Mouse (Mus musculus) layer of hippocampus, adult 2 months (tissue): ENCODE results near the gene Gm17720. TPM values are rescaled to one million over a fixed set of nuclear protein-coding genes. Genes with fewer than 3 reads are reported as not detected.
A peak's percentile ranks its signal among the peaks of the same experiment; 100 is the strongest.
"Not testable (repeated sequence)": the region's sequence is repeated elsewhere in the genome, so short reads cannot be mapped to it uniquely, and the experiment has no call there.

Source experiments
- DNase-seq, 2 experiments: peaks; one replicate each; pipeline ENCODE4 v3.0.0; 2022; ENCODE audit warnings: low spot score in 2 of 2
- H3K27ac ChIP-seq: fragments of 200-600 bp; 2 replicates; pipeline ENCODE4 v1.8.1; 2022
- H3K4me3 ChIP-seq: fragments of 200-600 bp; 2 replicates; pipeline ENCODE4 v1.8.1; 2022; ENCODE audit warnings: mild to moderate bottlenecking
- CTCF ChIP-seq: fragments of 200-600 bp; conservative IDR thresholded peaks from 2 replicates; pipeline ENCODE4 v1.8.1; 2022; ENCODE audit warnings: antibody characterized with exemption, mild to moderate bottlenecking, moderate library complexity
- total RNA-seq, 2 experiments: library from RNA; stranded (reverse); gene quantifications; 2 replicates each; pipeline ENCODE4 v1.2.3; 2021

Gene Gm17720
- total RNA-seq, 2 experiments from 2014 or later = not detected

DNA sequence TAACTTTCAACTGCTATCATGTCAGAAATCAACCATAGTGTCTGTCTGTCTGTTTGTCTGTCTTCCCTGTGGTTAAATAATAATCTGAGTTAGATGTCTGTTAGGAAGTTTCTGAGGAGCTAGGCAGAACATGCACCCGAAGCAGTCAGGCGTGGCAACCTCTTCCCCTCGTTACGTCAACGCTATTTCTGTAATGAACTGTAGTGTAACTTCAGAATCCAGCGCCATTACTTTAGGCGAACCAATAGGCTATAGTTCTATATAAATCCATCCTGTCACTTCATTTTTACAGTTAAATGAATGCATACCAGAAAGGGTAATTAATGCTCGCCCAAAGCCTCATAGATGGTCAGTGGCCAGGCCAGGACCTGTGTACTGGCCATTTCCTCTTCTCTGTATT lies 28.1 kb downstream of the Gm17720 start:
- Histone ChIP-seq H3K4me3 (no peak overlapping the region), H3K27ac (no peak overlapping the region)
- TF ChIP-seq CTCF = no peak
- DNase-seq = no peak

DNA sequence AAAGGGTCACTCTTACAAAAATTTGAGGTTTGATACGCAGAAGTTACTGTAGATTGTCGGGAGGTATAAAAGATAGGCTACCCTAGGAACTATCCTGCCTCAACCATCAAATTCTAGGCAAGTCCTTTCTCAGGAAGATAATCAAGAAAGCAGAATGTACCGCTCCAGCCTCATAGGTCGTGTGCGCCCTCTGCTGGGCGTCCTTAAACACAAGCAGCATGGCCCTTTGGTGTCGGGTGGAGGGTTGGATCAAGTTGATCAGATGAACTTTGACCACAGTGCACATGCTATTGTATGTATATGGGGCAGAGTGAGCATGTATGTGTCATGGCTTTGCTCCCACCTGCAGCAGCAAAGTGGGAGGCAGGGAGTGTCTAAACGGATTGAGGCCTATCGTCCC lies 31.0 kb downstream of the Gm17720 start:
- peak; percentile 40 to 77 for DNase-seq
- no peak overlapping the region for H3K4me3 ChIP-seq
- peak; percentile 96 for TF ChIP-seq CTCF
- no peak overlapping the region for H3K27ac ChIP-seq

DNA sequence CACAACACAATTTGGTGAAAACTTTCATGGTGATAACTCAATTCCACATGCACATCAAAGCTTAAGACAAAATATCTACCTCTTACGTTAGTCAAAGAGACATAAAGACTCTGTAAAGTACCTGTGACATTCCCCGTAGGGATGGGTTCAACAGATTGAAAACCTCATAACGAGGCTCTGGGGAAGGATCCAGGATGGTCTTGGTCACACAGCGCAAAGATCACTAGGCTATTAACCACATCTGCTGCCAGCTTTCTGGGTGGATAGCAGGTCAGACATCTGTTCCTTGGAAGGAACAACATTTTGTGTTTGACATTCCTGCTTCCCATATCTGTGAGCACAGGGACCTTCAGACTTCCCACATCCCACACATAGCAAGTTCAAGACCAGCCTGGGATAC lies 32.8 kb downstream of the Gm17720 start:
- no peak for TF ChIP-seq CTCF
- no peak overlapping the region for H3K4me3 ChIP-seq
- H3K27ac ChIP-seq = no peak overlapping the region
- DNase-seq = no peak

DNA sequence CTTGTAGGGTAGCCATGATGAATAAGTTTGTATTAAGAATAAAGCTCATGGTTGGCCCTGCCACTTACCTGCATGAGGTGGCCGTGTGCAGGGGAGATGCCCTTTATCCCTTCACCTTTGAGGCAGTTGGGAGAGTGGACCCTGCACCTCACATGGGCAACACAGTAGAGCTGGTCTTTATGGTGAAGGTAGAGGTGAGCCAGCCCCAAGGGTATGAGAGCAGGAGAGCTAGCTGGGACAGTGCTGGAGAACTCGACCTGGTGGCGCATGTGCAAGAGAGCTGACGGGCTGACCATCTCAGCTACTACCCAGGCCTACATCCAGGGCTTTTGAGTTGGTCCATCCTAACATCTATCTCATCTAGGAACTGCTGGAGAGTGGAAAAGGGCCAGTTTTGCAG lies 36.9 kb downstream of the Gm17720 start:
- no peak for TF ChIP-seq CTCF
- H3K4me3 ChIP-seq = no peak overlapping the region
- no peak for DNase-seq
- H3K27ac ChIP-seq = no peak overlapping the region

DNA sequence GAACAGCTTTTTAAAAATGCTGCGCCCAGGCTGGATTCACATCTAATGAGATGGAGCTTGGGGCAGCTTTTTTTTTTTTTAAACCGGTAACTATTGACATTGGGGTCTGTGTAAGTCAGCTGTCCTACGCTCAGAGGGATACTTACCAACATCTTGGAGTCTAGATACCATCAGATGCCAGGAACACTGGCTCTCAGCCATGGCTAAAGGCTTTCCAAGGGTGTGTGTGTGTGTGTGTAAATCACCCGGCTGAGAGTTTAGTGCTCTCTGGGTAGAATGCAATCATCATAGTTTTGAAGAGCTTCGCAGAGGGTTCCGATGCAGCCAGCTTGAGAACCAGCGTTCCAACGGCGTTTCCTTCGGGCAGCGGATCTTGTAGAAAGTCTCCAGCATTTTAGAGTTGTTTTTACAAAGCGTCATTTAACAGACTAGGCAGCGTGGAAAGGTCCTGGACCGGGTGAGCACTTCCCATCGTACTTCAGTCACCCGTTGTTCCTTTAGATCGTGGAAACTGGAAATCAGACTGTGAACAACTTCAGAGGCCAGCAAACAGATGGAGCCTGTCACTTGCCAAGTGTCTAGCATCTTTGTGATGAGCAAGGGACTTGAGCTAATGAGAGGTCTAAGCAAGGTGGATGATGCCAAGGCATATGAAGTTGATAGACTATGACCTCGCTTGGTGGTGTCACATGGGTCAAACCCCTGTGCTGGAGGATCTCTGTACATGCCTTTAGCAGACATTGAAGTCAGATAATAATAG lies 37.8 kb downstream of the Gm17720 start:
- no peak for DNase-seq
- TF ChIP-seq CTCF = no peak
- H3K4me3 ChIP-seq = no peak overlapping the region
- no peak overlapping the region for H3K27ac ChIP-seq

DNA sequence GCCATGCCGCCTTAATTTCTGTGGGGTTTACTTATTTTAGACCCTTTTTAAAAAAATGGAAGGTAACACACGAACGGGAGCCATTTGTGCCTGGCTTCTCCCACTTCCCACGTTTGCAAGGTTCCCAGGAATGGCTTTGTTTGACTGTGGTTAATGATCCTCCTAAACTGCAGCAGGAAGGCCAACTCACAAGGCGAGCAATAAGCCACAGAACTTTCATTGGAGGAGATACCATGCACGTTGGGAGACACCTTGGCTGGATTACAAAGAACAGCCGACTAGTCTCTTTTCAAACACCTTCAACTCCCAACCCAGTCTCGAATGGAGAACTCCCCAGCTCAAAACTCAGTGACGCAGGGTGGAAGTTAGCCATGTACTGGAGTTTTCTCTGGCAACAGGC lies 38.4 kb downstream of the Gm17720 start:
- no peak for DNase-seq
- Histone ChIP-seq H3K4me3 (no peak overlapping the region), H3K27ac (no peak overlapping the region)
- TF ChIP-seq CTCF = no peak

DNA sequence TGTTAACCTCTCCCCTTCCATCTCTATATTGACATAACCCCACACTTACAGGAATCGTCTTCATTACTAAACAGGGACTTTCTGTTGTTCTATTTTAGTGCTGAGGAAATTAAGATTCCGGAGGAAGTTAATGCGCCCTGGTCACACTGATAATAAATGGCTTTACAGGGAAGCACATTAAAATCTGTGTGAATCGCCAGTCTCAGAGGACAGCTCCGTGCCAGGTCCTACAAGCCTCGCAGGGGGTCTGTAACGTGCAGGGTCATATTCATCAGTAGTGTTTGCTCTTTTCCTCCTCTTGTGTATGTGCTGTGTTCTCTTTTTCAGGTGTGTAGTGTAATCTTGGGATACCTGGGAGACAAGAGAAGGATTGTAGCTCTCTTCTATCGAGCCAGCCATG lies 44.3 kb downstream of the Gm17720 start:
- no peak for TF ChIP-seq CTCF

DNA sequence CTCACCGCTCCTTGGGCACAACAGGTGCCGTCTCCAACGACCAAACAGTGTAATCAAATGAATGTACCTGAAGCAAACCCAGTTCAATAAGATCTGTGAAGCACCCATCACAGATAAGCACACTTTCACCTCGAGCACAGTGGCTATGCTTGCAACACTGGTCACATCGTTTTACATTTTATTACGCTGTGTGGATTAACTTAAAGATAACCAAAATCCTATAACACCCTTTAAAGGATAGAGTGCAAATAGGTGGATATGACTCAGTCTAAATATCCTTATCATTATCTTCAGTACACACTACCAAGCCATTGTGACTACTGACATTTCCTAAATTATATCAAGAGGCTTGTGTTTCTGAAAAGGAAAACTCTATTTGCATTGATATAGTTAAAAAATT lies 51.3 kb downstream of the Gm17720 start:
- Histone ChIP-seq H3K4me3 (no peak overlapping the region), H3K27ac (no peak overlapping the region)
- no peak for DNase-seq
- TF ChIP-seq CTCF = no peak

More for the DNA sequence above, 44.3 kb downstream of the Gm17720 start:
- no peak for DNase-seq
- Histone ChIP-seq H3K4me3 (no peak overlapping the region), H3K27ac (no peak overlapping the region)

DNA sequence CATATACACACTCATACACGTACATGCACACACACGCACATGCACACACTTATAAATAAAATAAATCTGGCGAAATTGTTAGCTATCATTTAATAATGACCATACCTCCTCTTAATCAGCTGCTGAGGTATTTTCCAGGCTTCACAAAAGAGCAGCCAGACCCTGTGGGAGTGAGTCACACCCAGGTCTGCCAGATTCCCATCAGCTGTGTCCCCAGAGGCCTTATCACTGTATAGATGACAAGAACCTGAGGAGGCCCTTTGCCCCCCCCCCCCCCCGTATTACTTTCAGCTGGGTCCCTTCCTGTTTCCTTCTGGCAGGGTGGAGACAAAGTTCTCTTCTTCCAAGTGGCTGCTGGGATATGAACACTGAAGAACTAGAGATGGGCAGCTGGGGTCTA lies 62.0 kb downstream of the Gm17720 start:
- no peak overlapping the region for H3K4me3 ChIP-seq
- TF ChIP-seq CTCF = no peak
- DNase-seq = no peak
- no peak overlapping the region for H3K27ac ChIP-seq

DNA sequence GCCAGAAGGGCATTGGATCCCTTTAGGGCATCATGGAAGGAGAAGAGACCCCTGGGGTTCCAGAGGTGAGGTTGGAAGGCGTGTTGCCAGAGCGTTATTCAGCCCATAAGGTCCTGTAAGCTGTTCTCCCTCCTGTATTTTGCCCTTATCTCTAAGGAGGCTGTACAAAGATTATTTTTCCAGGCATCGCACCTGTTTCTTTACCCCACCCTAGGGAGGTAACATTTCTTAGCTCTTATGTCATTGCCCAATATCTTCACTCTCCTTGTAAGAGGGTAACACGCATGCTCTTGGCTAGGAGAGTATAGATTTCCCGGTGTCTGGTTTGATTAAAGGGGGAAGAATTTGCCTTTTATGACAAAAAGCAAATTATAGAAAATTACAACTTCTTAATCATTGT lies 62.9 kb downstream of the Gm17720 start, which contains the start of gene Chst4:
Gene Chst4, minus strand, starts transcription at position 82 of the 400 bp plus-strand sequence.
- no peak for DNase-seq

DNA sequence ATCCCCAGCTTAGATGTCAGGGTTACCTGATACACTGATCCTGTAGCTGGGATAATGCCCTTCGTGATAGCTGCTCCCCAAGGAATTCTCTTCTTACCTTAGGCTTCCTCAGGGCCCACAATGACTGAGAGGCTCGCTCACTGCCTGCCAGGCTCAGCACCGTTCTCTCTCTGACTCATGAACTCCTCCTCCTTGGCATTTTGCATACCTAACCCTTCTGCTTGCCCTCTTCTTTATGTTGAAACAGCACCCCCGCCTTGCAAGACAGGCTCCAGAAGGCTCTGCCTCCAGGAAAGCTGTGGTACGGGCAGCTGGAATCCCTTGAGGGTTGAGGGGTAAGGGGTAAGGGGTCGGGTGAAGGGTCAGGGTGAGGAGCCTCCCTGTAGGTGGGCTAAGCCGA lies 63.3 kb downstream of the Gm17720 start:
- no peak overlapping the region for H3K27ac ChIP-seq
- DNase-seq = no peak

More for the DNA sequence above, 62.9 kb downstream of the Gm17720 start, which contains the start of gene Chst4:
- Histone ChIP-seq H3K27ac (no peak within 1 kb of the TSS), H3K4me3 (no peak within 1 kb of the TSS)
- TF ChIP-seq CTCF = no peak

DNA sequence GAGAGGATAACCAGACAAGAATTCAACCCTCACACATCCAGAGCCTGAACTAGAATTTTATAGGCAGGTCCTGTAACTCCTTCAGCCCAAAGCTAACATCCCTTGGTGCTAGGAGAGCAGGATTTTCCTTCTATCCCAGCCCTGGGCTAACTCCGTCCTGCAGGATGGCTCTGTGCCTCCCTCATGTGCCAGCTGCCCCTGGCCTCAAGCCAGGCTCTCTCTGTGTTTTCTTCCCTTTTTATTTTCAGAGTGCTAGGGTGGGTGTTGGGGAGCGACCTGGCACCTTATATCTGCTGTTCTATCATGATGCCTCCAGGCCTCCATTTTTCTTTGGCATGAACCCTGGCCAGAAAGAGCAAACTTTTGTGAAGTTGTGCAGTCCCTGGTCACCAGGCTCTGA lies 66.4 kb downstream of the Gm17720 start:
- DNase-seq = peak in 1 of 2 experiments; percentile 15
- Histone ChIP-seq H3K4me3 (no peak overlapping the region), H3K27ac (no peak overlapping the region)
- no peak for TF ChIP-seq CTCF

More for the DNA sequence above, 63.3 kb downstream of the Gm17720 start:
- no peak for TF ChIP-seq CTCF
- H3K4me3 ChIP-seq = no peak overlapping the region

DNA sequence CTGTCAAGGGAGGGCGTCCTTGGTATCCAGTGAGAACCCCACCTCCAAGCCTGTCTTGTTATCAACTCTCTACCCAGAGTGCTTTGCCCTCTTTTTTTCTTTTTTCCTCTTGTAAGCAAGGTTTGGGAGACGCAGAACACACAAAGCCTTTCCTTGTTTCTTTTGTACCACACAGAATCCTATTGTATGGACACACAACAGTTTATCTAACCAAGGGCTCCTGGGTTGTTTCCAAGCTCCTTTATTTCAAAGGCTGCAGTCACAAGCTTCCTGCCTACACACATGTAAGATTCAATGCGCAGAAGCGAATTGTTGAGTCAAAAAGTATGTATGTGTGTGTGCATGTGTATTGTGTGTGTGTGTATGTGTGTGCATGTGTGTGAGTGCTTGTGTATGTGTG lies 68.2 kb downstream of the Gm17720 start:
- DNase-seq = no peak
- no peak for TF ChIP-seq CTCF
- Histone ChIP-seq H3K27ac (no peak overlapping the region), H3K4me3 (no peak overlapping the region)

DNA sequence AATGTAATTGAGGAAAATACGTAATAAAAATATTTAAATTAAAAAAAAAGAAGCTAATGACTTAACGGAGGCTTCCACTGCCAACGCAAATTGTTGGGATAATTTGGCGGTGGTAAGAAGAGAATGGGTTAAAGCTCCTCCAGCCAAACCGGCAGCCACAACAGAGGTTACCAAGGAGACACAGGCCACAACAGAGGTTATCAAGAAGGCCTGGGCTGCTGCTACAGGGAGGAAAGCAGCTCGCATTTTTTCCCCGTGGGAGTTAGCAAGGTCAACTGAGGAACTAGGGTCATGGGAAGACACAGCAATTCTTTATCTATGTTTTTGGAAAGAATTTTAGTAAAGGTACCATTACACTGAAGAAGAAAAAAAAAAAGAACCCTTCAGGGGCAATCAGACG lies 68.8 kb downstream of the Gm17720 start:
- DNase-seq, H3K27ac ChIP-seq, H3K4me3 ChIP-seq: not testable (repeated sequence)

Other genes starting within 250 kb of the Gm17720 start
- gene Phlpp2, start 234.2 kb downstream of the Gm17720 start, total RNA-seq = 10 to 100 TPM; 26.9 to 28.5 TPM
- gene Marveld3, start 140.6 kb downstream of the Gm17720 start, total RNA-seq = under 1 TPM in 1 of 2 experiments, not detected in 1; 0.23 TPM
- not detected for gene Tat, start 112.3 kb downstream of the Gm17720 start, total RNA-seq
- not detected for gene Chst4, start 63.0 kb downstream of the Gm17720 start, total RNA-seq
- 10 to 100 TPM; 25.7 to 31.6 TPM for gene Zfp612, start 23.0 kb downstream of the Gm17720 start, total RNA-seq
- not detected for gene Gm21964, start 1.5 kb downstream of the Gm17720 start, total RNA-seq
- gene Calb2, start 65.5 kb upstream of the Gm17720 start, total RNA-seq = 10 to 100 TPM; 32.4 to 41.5 TPM
- 1 to 10 TPM; 5.9 TPM for gene Cmtr2, start 112.9 kb upstream of the Gm17720 start, total RNA-seq
- under 1 TPM; 0.42 to 0.67 TPM for gene Hydin, start 164.2 kb upstream of the Gm17720 start, total RNA-seq